Mouse (Mus musculus) heart, postnatal 0 days (tissue): ENCODE data around the gene Nudt13. TPM values are rescaled to one million over a fixed set of nuclear protein-coding genes. Genes with fewer than 3 reads are reported as not detected.

ENCODE experiments used
- ATAC-seq: fragments of 200-750 bp; cut with Nextera tagmentation; 2 replicates; pipeline ENCODE4 v1.8.0; 2017; ENCODE audit warnings: low read depth, moderate number of reproducible peaks, moderate library complexity; ENCODE audit not compliant: insufficient read depth
- DNase-seq: peaks from one replicate; pipeline ENCODE4 v3.0.0-alpha.2; 2016; ENCODE audit warnings: low spot score
- H3K27ac ChIP-seq: fragments of 300-500 bp; sonication (generic); 2 replicates; pipeline ENCODE4 v1.5.1; 2014; ENCODE audit warnings: low read depth, mild to moderate bottlenecking
- H3K27me3 ChIP-seq: fragments of 300-500 bp; sonication (generic); 2 replicates; pipeline ENCODE4 v1.6.1; 2014; ENCODE audit warnings: low read length, mixed read lengths; ENCODE audit not compliant: control insufficient read depth, insufficient read depth
- H3K36me3 ChIP-seq: fragments of 300-500 bp; sonication (generic); replicated peaks from 2 replicates; pipeline ENCODE4 v1.6.1; 2014; ENCODE audit warnings: low read length, mixed read lengths; ENCODE audit not compliant: control insufficient read depth, insufficient read depth
- H3K4me1 ChIP-seq: fragments of 300-500 bp; sonication (generic); 2 replicates; pipeline ENCODE4 v1.6.1; 2014; ENCODE audit warnings: antibody characterized with exemption; ENCODE audit not compliant: control insufficient read depth, insufficient read depth
- H3K4me2 ChIP-seq: fragments of 300-500 bp; sonication (generic); 2 replicates; pipeline ENCODE4 v1.6.1; 2014; ENCODE audit warnings: low read depth, mild to moderate bottlenecking, low read length, moderate library complexity
- H3K4me3 ChIP-seq: fragments of 300-500 bp; sonication (generic); 2 replicates; pipeline ENCODE4 v1.5.1; 2014; ENCODE audit warnings: low read depth, low read length
- H3K9ac ChIP-seq: fragments of 300-500 bp; sonication (generic); replicated peaks from 2 replicates; pipeline ENCODE4 v1.6.1; 2014; ENCODE audit warnings: low read depth, low read length, mixed read lengths
- H3K9me3 ChIP-seq: fragments of 300-500 bp; sonication (generic); replicated peaks from 2 replicates; pipeline ENCODE4 v1.6.1; 2016; ENCODE audit warnings: low read length; ENCODE audit not compliant: control insufficient read depth
- CTCF ChIP-seq: IDR thresholded peaks from 2 replicates; pipeline ENCODE4 v1.5.1; 2016; ENCODE audit warnings: antibody characterized with exemption, control low read depth, low read depth
- EP300 ChIP-seq: IDR thresholded peaks from 2 replicates; pipeline ENCODE4 v1.6.1; 2016; ENCODE audit warnings: antibody characterized with exemption, low read depth
- WGBS: fragments of 180-500 bp; shearing (Covaris S2); extraction: QIAGEN DNeasy Blood & Tissue Kit; methylation state at CpG from one replicate; pipeline ENCODE4 v1.1.7; 2014; 5-methylcytosine and 5-hydroxymethylcytosine counted together
- polyA plus RNA-seq: library from polyadenylated mRNA; unstranded; fragments of >200 nt; fragmentation: Nextera tagmentation; extraction: Ambion mirVana; gene quantifications from 2 replicates; pipeline ENCODE4 v1.2.1, GENCODE M21; 2015
- total RNA-seq: library from RNA; depleted of rRNA; stranded (reverse); fragments of >200 nt; gene quantifications from 2 replicates; pipeline ENCODE4 v1.2.3, GENCODE M21; 2014; ENCODE audit warnings: low replicate concordance; rRNA removed

Nudt13 gene
- total RNA-seq, result 15.0 and 17.0 TPM in 2 replicates
- polyA plus RNA-seq, result 13.2 and 14.2 TPM in 2 replicates

DNA sequence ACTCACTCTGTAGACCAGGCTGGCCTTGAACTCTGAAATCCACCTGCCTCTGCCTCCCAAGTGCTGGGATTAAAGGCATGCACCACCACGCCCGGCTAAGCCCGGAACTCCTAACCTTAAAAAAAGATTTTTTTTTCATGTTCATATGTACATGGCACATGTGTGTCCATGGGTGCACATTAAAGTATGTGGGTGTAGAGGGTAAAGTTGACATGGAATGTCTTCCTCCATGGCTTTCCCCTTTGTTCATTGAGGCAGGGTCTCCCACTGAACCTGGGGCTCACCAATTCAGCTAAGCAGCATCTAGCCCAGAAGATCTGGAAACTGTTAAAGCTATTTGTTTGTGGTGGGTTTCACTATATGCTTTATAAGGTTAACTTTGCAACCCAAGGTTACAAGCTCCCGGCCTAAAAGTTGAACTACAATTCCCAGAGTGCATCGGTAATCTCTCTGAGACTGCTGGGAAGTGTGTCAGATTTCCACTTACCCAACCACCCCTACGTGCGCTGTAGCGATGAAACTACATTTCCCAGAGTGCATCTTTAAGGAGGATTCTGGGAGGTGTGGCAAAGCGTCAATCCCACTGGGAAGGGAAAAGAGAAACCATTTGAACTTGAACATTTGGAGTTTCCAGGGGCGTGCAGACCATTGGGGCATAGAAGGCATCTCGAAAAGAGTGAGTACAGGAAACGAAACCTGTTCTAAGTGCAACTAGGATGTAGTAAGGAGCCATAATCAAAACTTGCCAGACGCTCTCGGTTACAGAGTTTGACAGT lies at the start of gene Nudt13:
Gene Nudt13, plus strand, starts transcription at position 581 of the 776 bp plus-strand sequence.
- H3K9ac ChIP-seq, result peak within 1 kb of the TSS; percentile 70
- no peaks in the 10 kb centered on the region for H3K9me3 ChIP-seq
- no peaks in the 10 kb centered on the region for H3K36me3 ChIP-seq
- ATAC-seq (peak; percentile 97), DNase-seq (peak; percentile 99)
- H3K4me3 ChIP-seq, result peak within 1 kb of the TSS; percentile 82
- 23% methylated on average over 14 of the region's 14 CpGs for WGBS
- H3K4me1 ChIP-seq, result 0 out of 2 replicates have a peak, but pooled peaks cover 5% of the 10 kb centered on the region
- H3K27ac ChIP-seq, result peak within 1 kb of the TSS; percentile 48; the same call in 1 of the 2 replicates
- H3K27me3 ChIP-seq, result no peaks in the 10 kb centered on the region
- TF ChIP-seq EP300 (no peak), CTCF (no peak)
- peak within 1 kb of the TSS; percentile 62 for H3K4me2 ChIP-seq

- Histone ChIP-seq H3K27me3 (no peaks in the 10 kb centered on the region), H3K4me3 (no peak overlapping the region), H3K4me2 (no peak overlapping the region), H3K9ac (no peak overlapping the region), H3K27ac (no peak overlapping the region), H3K9me3 (no peaks in the 10 kb centered on the region), H3K4me1 (no peaks in the 10 kb centered on the region), H3K36me3 (no peaks in the 10 kb centered on the region)
- TF ChIP-seq EP300, result no peak
- TF ChIP-seq CTCF, result no peak
- ATAC-seq (no peak), DNase-seq (no peak)
- 21% methylated on average over 2 of the region's 2 CpGs for WGBS
These were observed 49.2 kb upstream of the Nudt13 start for GRCm38 (mm10) chr14:20245318-20245717.

DNA sequence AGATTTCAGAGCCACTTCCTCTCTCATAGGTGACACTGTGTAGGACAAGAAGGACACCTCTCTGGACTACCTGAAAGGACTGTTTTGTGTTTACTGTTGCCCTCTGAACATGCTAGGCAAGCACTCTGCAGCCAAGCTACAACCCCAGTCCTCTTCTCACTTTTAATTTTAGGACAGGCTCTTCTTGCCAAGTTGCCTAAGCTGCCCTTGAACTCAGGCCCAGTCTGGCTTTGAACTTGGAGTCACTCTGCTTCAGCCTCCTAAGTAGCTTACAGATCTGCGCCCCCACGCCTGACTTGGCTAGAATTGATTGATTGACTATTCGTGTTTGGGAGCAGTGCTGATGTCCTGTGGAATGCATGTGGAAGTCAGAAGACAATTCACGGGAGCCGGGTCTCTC lies 48.6 kb upstream of the Nudt13 start:
- ATAC-seq (no peak), DNase-seq (no peak)
- Histone ChIP-seq H3K27ac (no peak overlapping the region), H3K27me3 (no peaks in the 10 kb centered on the region), H3K4me1 (no peaks in the 10 kb centered on the region), H3K4me2 (no peak overlapping the region), H3K36me3 (no peaks in the 10 kb centered on the region), H3K9ac (no peak overlapping the region), H3K4me3 (no peak overlapping the region), H3K9me3 (no peaks in the 10 kb centered on the region)
- 76% methylated on average over 5 of the region's 5 CpGs for WGBS
- TF ChIP-seq EP300 (no peak), CTCF (no peak)

DNA sequence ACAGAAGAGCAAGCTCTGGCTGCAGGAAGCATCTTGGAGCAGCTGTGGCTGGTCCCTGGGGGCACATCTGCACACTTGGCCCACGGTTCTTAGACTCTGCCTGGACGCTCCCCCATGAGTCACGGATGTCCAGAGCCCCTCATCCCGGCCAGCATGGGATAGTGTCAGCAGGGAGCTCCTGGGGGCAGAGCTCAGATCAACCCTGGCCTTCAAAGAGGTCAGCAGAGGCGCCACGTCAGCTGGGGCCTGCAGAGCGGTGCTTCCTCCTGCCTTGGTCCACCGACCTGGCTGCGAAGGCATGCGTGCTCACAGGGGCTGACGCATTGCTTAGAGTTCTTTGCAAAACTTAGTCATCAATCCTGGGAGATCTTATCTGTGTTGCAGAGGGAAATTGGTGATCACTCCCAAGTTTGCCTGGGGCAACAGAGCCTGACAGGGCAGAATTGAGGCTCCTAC lies 47.7 kb upstream of the Nudt13 start:
- TF ChIP-seq EP300, result no peak
- no peak for TF ChIP-seq CTCF
- H3K36me3 ChIP-seq, result no peaks in the 10 kb centered on the region

GRCm38 (mm10) chr14:20248001-20248400 lies 46.5 kb upstream of the Nudt13 start:
- 89% methylated on average over 3 of the region's 3 CpGs for WGBS
- Histone ChIP-seq H3K27me3 (peaks cover 12% of the 10 kb centered on the region; the same call in 1 of the 2 replicates), H3K9ac (no peak overlapping the region), H3K36me3 (no peaks in the 10 kb centered on the region), H3K27ac (no peak overlapping the region), H3K4me1 (no peaks in the 10 kb centered on the region), H3K9me3 (no peaks in the 10 kb centered on the region), H3K4me3 (no peak overlapping the region), H3K4me2 (no peak overlapping the region)
- TF ChIP-seq EP300, result no peak
- TF ChIP-seq CTCF, result no peak
- no peak for ATAC-seq
- no peak for DNase-seq

More for the DNA sequence above, 47.7 kb upstream of the Nudt13 start:
- Histone ChIP-seq H3K4me1 (no peaks in the 10 kb centered on the region), H3K27me3 (0 out of 2 replicates have a peak, but pooled peaks cover 2% of the 10 kb centered on the region), H3K9ac (no peak overlapping the region), H3K27ac (no peak overlapping the region), H3K9me3 (no peaks in the 10 kb centered on the region), H3K4me2 (no peak overlapping the region), H3K4me3 (no peak overlapping the region)
- WGBS, result 70% methylated on average over 11 of the region's 11 CpGs
- ATAC-seq (peak; percentile 47; the same call in 1 of the 2 replicates), DNase-seq (no peak)
